Mouse (Mus musculus) liver, embryonic 14.5 days (tissue): Measurements from ENCODE around the gene Ccnb1. TPM values are rescaled to one million over a fixed set of nuclear protein-coding genes. Genes with fewer than 3 reads are reported as not detected.

Experiments
- ATAC-seq: fragments of 200-750 bp; cut with Nextera tagmentation; 2 replicates; pipeline ENCODE4 v1.8.0; 2017; ENCODE audit warnings: moderate number of reproducible peaks, mild to moderate bottlenecking, moderate library complexity; ENCODE audit not compliant: insufficient read depth
- DNase-seq, 3 experiments: peaks; one replicate each; pipeline ENCODE4 v3.0.0-alpha.2; 2012 to 2013; ENCODE audit warnings: low read depth in 3 of 3, low spot score in 3 of 3
- H3K27ac ChIP-seq: fragments of 300-500 bp; sonication (generic); 2 replicates; pipeline ENCODE4 v1.5.1; 2014; ENCODE audit warnings: moderate library complexity, mild to moderate bottlenecking, control low read depth, inconsistent platforms
- H3K27me3 ChIP-seq: fragments of 300-500 bp; sonication (generic); 2 replicates; pipeline ENCODE4 v1.6.1; 2014; ENCODE audit warnings: mild to moderate bottlenecking, low read length, moderate library complexity; ENCODE audit not compliant: control insufficient read depth, insufficient read depth
- H3K36me3 ChIP-seq: fragments of 300-500 bp; sonication (generic); replicated peaks from 2 replicates; pipeline ENCODE4 v1.6.1; 2014; ENCODE audit warnings: low read depth; ENCODE audit not compliant: control insufficient read depth, insufficient read depth
- H3K4me1 ChIP-seq, 2 experiments: fragments of 200-500 bp in 1 of 2; fragments of 300-500 bp in 1 of 2; sonication (generic) in 1 of 2; replicated peaks; 2 replicates each; pipeline ENCODE4 v1.6.1; 2012 to 2014; ENCODE audit warnings: antibody characterized with exemption in 1 of 2, inconsistent platforms in 1 of 2, low read length in 1 of 2; ENCODE audit not compliant: control insufficient read depth in 2 of 2, insufficient read depth in 2 of 2
- H3K4me2 ChIP-seq: fragments of 300-500 bp; sonication (generic); 2 replicates; pipeline ENCODE4 v1.6.1; 2014; ENCODE audit warnings: low read depth, mild to moderate bottlenecking, control low read depth, moderate library complexity
- H3K4me3 ChIP-seq, 2 experiments: fragments of 200-500 bp in 1 of 2; fragments of 300-500 bp in 1 of 2; sonication (generic) in 1 of 2; 2 replicates each; pipeline ENCODE4 v1.5.1; 2012 to 2014; ENCODE audit warnings: low read depth in 2 of 2, low read length in 2 of 2, mild to moderate bottlenecking in 2 of 2, control low read depth in 1 of 2, inconsistent platforms in 1 of 2, moderate library complexity in 1 of 2; ENCODE audit not compliant: insufficient read depth in 1 of 2
- H3K9ac ChIP-seq: fragments of 300-500 bp; sonication (generic); replicated peaks from 2 replicates; pipeline ENCODE4 v1.6.1; 2014; ENCODE audit warnings: mild to moderate bottlenecking, control low read depth, moderate library complexity
- H3K9me3 ChIP-seq: fragments of 300-500 bp; sonication (generic); 2 replicates; pipeline ENCODE4 v1.6.1; 2016; ENCODE audit warnings: low read length, mixed read lengths; ENCODE audit not compliant: control insufficient read depth
- CTCF ChIP-seq: IDR thresholded peaks from 2 replicates; pipeline ENCODE4 v1.5.1; 2016; ENCODE audit warnings: antibody characterized with exemption, low read depth, control low read depth
- EP300 ChIP-seq: IDR thresholded peaks from 2 replicates; pipeline ENCODE4 v1.6.1; 2016; ENCODE audit warnings: antibody characterized with exemption, low read depth
- WGBS: fragments of 180-500 bp; shearing (Covaris S2); extraction: QIAGEN DNeasy Blood & Tissue Kit; methylation state at CpG from one replicate; pipeline ENCODE4 v1.1.7; 2014; ENCODE audit not compliant: insufficient replicate concordance; 5-methylcytosine and 5-hydroxymethylcytosine counted together
- polyA plus RNA-seq, 2 experiments: library from polyadenylated mRNA; depleted of rRNA in 1 of 2; stranded (reverse) in 1 of 2; unstranded in 1 of 2; fragments of >200 nt; fragmentation: Nextera tagmentation in 1 of 2; extraction: Ambion mirVana in 1 of 2; gene quantifications; 2 replicates each; pipeline versions ENCODE4 v1.2.1 to v1.2.3; 2012 to 2014

Gene Ccnb1
- polyA plus RNA-seq, 2 experiments, result 123 to 255 TPM

DNA sequence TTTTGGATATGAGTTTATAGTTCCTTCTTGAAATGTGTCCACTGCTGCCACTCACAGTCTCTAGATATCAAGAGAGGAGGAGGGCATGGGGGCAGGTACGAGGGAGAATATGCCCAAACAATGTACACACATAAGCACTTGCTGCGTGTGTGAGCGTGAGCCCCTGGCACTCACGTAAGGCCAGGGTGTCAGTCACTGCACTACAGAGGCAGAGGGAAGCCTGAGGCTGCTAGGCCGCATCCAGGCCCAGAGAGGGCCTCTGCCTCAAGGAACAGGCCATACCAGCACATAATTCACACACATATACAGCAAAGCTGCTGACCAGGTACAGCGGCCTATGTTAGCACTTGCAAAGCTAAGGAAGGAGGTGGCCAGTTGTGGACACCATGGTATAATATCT is 44.8 kb upstream of the Ccnb1 start:
- ATAC-seq (no peak), DNase-seq (no peak)
- Histone ChIP-seq H3K36me3 (peaks cover 9% of the 10 kb centered on the region), H3K9ac (peak overlapping the region; percentile 98), H3K9me3 (no peaks in the 10 kb centered on the region), H3K4me3 (peak overlapping the region in 1 of 2 experiments; percentile 100; a peak in 2 of 4 replicates), H3K4me2 (peak overlapping the region; percentile 88), H3K27me3 (no peaks in the 10 kb centered on the region), H3K27ac (no peak overlapping the region), H3K4me1 (peaks cover 10 to 14% of the 10 kb centered on the region in 2 experiments)
- TF ChIP-seq CTCF (no peak), EP300 (no peak)
- 65% methylated on average over 6 of the region's 6 CpGs for WGBS

GRCm38 (mm10) chr13:100825627-100826410 is 39.4 kb upstream of the Ccnb1 start:
- DNase-seq, result no peak
- H3K4me1 ChIP-seq, result peaks cover 4 to 6% of the 10 kb centered on the region in 2 experiments; a peak in 2 of 4 replicates
- H3K27ac ChIP-seq, result no peak overlapping the region
- peaks cover 31% of the 10 kb centered on the region for H3K36me3 ChIP-seq
- 87% methylated on average over 9 of the region's 9 CpGs for WGBS
- no peak overlapping the region for H3K4me3 ChIP-seq
- H3K4me2 ChIP-seq, result no peak overlapping the region
- H3K27me3 ChIP-seq, result no peaks in the 10 kb centered on the region
- TF ChIP-seq EP300 (no peak), CTCF (no peak)
- no peaks in the 10 kb centered on the region for H3K9me3 ChIP-seq
- no peak overlapping the region for H3K9ac ChIP-seq
- ATAC-seq, result no peak

DNA sequence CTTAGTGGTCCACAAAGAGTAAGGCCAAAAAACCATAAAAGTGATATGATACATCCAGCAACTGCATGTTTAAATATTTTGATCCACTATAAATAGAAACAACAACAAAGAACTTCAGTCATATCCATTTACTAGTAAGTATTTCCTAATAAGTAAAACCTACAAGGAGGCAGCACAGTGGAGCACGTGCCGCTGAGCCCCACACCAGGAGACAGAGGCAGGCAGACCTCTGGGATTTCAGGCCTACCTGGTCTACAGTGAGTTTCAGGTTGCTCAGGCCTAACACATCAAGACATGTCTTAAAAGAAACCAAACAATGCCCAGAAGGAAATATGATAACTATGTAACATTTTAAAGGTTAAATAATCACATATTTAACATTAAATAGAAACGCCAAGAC is 38.5 kb upstream of the Ccnb1 start:
- WGBS, result 90% methylated on average over 3 of the region's 3 CpGs
- H3K27me3 ChIP-seq, result no peaks in the 10 kb centered on the region
- H3K4me3 ChIP-seq, result no peak overlapping the region
- H3K9ac ChIP-seq, result no peak overlapping the region
- peaks cover 36% of the 10 kb centered on the region for H3K36me3 ChIP-seq
- no peak for ATAC-seq
- H3K27ac ChIP-seq, result no peak overlapping the region
- no peak overlapping the region for H3K4me2 ChIP-seq
- TF ChIP-seq EP300, result no peak
- TF ChIP-seq CTCF, result no peak
- 0 out of 4 replicates have a peak, but pooled peaks cover 0 to 2% of the 10 kb centered on the region in 2 experiments for H3K4me1 ChIP-seq
- no peak for DNase-seq
- no peaks in the 10 kb centered on the region for H3K9me3 ChIP-seq

DNA sequence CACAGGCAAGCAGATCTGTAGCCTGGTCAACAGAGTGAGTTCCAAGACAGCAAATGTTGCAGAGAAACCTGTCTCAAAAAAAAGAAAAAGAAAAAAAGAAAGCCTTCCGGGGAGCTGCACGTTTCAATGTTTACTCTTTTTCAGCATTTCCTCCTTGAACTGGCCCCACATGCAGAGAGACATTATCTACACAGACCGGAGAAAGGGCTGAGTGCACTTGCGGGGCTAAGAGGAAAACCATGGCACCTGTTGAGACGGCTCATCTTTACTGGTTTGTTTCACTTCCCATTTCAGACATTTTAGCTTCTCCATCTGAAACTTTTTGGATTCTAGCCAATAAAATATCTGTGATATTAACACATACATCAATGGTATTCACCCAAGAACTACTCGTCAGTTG is 37.9 kb upstream of the Ccnb1 start:
- Histone ChIP-seq H3K27ac (no peak overlapping the region), H3K36me3 (peaks cover 38% of the 10 kb centered on the region), H3K9me3 (no peaks in the 10 kb centered on the region), H3K27me3 (no peaks in the 10 kb centered on the region), H3K4me2 (no peak overlapping the region), H3K4me3 (no peak overlapping the region), H3K4me1 (0 out of 4 replicates have a peak, but pooled peaks cover 0 to 2% of the 10 kb centered on the region in 2 experiments), H3K9ac (no peak overlapping the region)
- 51% methylated on average over 6 of the region's 6 CpGs for WGBS
- no peak for DNase-seq
- no peak for ATAC-seq
- TF ChIP-seq CTCF (no peak), EP300 (no peak)

- no peak for ATAC-seq
- Histone ChIP-seq H3K27ac (no peak overlapping the region), H3K36me3 (peaks cover 40% of the 10 kb centered on the region)
Observed at GRCm38 (mm10) chr13:100823863-100824262, 37.5 kb upstream of the Ccnb1 start.

More at GRCm38 (mm10) chr13:100823863-100824262, 37.5 kb upstream of the Ccnb1 start:
- 84% methylated on average over 3 of the region's 3 CpGs for WGBS
- no peak for DNase-seq
- no peaks in the 10 kb centered on the region for H3K27me3 ChIP-seq
- no peaks in the 10 kb centered on the region for H3K4me1 ChIP-seq
- H3K4me2 ChIP-seq, result no peak overlapping the region
- H3K9ac ChIP-seq, result no peak overlapping the region
- H3K9me3 ChIP-seq, result no peaks in the 10 kb centered on the region
- TF ChIP-seq EP300, result no peak
- H3K4me3 ChIP-seq, result no peak overlapping the region
